Mouse (Mus musculus) adrenal gland, postnatal 4 days (tissue): ENCODE results near the gene Ptprt. TPM values are rescaled to one million over a fixed set of nuclear protein-coding genes. Genes with fewer than 3 reads are reported as not detected.

Experiments used
- DNase-seq, 2 experiments: peaks; one replicate each; pipeline ENCODE4 v3.0.0; 2021 to 2022; ENCODE audit warnings: low spot score in 2 of 2, mixed read lengths in 2 of 2
- total RNA-seq, 2 experiments: library from RNA; stranded (reverse); gene quantifications; 2 replicates each; pipeline ENCODE4 v1.2.3; 2021

The Ptprt gene
- total RNA-seq, 2 experiments from 2014 or later: 1.8 to 3.2 TPM

DNA sequence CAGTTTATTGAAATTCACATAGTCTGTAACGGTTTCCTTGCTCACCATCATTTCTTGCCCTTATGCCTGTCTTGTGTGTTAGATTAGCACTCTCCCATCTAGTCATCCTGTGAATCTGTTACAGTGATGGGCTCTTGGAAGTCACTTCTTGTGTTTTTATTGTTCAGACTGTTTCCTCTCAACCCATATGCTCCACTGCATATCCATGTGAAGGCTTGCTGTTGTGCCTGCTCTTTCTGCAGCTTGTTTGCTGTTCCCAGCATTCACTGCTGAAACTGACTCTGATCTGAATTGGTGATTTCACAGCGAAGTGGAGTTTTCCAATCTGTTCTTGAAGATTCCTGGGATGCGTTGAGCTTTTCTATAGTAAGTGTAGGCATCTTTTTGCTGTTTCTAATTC, 678.6 kb downstream of the Ptprt start:
- no peak for DNase-seq

DNA sequence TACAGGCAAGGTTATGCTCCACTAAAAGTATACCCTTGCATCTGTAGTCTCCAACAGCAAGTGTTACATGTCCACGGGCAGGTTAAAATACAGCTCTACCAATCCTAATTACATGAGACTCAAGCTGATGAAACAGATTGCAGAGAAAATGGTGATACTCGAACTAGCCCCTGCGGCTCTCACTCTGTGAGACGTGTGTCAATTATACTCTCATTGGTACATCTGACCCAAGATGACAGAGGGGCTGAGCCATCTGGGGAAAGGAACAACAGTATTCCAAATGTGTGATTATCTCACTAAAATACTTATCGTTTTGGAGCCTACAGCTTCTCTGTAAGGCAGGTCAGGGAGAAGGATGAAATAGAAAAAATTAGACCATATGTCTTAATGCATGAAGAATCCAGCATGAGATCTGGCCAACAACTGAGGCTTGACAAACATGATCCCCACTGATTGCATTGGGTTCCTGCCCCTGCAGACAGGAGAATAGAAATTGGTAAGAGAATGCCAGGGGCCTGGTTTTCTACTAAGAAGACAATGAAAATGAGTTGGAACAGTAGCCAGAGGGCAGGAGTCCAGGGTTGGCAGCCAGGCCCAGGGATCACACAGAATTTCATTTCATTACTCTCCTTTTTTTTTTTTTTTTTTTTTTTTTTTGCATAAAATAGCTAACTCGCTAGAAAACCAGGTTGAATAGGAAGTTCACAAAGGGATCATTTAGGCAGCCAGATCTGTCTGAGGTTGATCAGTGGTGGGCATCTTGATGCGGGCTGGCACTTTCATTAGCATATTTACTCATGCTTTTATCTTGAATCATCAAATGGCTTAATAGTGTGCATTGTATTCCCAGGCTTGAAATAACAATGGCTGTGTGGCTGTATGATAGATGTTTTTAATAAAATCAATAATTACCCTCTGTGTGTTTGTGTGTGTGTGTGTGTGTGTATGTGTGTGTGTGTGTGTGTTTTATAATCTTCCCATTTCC, 699.5 kb downstream of the Ptprt start:
- DNase-seq: no peak

DNA sequence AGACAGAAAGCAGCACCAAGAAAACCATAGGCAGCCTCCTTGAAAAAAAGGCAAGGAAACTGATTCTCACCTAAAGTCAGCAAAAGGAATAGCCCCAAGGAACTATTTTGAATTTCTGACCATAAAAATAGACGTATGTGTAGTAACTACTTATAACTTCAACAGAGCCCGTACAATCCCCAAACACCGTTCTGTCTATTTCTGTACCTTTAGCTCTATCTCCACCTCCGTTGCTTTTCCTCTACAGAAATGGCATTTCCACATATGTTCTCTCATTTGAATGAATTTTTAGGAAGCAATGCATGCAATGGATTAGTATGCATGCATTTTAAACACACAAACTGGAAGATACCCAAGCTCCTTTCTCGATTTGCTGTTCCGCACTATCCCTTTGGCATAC, 715.5 kb downstream of the Ptprt start:
- no peak for DNase-seq

DNA sequence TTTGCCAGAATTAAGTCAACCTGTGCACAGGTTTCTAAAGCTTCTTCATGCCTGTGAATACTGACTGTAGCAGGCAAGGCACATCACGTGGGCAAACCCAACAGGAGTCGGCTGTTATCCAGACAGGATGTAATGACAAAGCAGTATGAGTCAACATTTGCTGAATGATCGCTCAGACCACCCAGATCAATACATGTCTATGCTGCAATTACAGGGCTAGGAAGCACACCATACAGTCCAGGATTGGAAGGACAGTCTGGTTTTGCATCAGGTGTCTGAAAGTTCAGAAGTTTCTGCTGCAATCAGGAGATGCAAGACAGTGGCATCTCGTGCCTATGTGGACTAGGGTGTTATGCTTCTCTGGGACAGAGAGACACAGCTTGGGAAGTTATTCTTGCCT, 716.3 kb downstream of the Ptprt start:
- DNase-seq: no peak

DNA sequence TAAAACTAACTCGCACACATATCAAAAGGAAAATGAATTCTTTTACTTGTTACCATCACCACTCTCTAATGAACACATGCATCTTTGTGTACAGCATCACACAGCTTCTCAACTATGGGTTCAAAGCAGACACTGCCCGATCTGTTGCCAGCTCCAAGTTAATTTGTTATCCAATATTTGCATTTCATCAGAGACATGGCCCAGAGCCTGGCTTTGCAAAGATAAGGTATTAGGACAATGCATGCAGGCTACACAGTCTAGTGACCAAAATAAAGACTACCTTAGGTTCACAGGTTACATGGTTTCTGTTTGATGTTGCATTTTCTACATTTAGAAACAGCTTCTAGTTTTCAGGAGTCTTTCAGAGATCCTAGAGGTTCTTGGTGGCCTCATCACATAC, 719.0 kb downstream of the Ptprt start:
- DNase-seq: no peak

DNA sequence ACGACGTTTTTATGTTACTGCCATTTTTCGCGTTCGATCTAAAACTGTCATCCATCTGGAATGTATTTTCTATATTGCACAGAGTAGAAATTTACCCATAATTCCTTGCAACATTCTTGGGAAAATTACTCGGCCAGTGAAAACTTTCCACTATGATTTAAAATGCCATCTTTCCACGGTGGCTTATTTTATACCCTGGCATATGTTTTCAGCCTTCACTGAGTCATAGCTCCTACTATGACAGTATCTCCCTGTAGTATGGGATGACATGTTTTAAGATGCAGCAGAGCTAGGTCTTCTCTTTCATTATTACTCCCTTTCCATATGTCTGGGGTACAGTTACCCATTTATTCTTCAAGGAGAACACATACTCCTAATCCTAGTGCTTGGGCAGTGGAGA, 753.7 kb downstream of the Ptprt start:
- no peak for DNase-seq

DNA sequence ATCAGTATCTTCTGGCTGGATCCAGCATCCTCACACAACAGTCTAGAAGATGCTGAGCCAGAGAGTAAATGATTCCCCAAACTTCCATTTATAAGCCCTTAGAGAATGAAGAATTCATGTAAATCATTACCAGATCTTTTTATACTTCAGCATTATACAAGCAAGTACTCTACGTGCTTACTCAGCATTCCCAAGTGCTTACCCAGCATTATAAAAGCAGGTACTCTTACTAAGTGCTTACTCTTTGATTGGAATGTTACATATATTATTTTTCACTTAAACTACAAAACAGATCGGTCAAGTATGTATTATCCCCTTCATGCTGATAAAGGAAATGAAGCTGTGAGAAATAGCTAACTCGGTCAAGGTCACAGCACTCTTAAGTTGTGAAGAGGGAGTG, 758.8 kb downstream of the Ptprt start:
- no peak for DNase-seq

DNA sequence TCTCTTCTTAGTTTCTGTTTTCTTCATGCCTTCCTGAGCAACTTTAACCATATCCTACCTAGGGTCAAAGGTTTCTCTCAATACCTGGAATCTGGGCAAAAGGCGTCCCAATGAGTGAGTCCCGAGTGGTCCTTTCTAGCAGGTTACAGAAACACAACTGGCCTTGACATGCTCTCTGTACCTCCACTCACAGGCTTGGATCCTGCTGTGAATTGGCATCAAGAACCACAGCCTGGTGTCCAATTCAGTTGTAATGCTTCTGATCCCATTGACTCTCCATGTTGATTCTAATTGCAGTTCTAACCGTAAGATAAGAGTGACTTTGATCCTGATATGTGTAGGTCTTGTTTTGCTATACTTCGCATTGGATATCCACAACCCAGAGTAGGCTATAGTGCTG, 776.5 kb downstream of the Ptprt start:
- no peak for DNase-seq

DNA sequence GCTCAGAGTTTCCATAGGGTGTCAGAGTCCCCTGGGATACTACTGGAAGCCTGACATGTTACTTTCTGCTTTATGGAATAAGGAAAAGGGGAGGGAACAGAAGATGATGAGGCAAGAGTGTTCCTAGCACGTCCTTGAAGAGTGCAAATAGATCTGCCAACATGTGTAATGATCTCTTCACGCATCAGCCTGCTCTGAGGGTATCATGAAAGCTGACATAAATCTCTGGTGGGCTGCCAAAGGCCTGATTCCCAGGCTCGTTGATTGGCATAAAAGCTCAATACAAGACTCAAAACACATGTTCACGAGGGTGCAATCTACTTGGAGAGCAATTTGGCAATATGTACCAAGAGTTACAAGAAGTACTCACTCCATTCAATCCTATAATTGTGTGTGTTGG, 778.4 kb downstream of the Ptprt start:
- DNase-seq: no peak

DNA sequence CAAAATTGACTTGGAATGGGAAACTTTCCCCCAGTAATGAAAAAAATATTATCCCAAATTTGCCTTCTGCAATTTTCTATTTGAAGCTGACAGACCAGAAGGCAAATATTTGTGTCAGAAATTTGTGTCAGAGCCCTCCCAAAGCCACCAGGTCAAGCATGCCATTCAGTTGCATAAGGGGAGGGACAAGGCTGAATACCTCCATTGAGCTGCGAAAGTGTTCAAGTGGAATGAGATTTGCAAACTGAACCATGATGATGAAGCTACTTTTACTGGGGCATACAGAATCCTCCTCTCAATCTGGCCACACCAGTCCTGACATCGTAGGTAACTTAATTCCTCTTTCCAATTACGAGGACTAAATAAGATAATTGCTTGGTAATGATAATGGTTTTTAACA, 780.0 kb downstream of the Ptprt start:
- no peak for DNase-seq

DNA sequence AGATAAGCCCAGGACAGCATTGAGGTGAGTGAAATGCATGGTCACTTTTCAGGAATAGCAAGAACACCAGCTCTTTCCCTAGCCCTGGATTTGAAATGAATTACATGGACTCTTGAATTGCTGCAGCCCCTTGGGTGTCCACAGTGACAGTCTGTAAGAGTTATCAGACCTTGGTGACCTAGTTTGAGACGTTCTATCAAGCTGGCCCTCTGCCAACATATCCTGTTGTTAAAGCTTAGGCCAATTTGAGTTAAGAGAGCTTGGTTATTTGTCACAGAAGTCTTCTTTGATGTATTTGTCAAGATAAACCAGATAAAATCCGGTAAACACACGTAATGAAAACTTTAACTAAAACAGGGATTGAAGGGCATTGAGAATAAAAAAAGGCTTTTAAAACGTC, 795.7 kb downstream of the Ptprt start:
- DNase-seq: no peak

DNA sequence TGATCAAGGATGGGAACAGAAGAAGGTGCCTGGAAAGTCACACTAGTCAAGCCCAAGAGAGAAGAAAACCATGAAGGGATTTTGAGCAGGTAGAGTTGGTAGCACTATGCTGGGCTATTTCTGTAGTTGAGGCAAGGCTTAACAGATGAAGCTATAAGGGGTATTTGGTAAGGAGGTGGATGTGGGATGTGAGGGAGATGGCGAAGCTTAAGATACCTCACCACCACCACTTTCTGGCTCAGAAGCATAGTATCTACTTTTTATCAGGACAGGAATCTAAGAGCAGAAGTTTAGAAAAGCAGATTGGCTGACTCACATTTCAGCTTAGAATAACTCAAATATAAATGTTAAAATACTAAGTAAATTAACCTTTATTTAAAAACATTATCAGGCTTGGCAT, 802.1 kb downstream of the Ptprt start:
- no peak for DNase-seq

DNA sequence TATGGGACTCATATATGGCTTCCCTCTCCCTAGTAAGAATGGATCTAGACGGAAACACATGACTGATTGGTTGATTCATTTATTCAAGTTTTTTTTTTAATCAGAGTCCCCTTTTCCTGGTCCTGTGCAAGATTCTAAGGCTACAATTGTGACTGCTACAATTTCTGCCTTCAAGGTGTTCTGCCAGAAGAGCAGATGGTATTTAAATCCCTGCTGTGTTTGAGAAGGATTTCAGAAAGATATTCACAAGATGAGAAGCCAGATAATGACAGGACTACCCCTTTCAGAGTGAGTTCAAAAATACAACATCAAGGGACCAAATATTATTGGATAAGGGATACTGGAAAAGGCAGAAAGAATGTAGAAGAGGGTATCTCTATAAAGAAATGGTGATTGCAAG, 802.6 kb downstream of the Ptprt start:
- no peak for DNase-seq

DNA sequence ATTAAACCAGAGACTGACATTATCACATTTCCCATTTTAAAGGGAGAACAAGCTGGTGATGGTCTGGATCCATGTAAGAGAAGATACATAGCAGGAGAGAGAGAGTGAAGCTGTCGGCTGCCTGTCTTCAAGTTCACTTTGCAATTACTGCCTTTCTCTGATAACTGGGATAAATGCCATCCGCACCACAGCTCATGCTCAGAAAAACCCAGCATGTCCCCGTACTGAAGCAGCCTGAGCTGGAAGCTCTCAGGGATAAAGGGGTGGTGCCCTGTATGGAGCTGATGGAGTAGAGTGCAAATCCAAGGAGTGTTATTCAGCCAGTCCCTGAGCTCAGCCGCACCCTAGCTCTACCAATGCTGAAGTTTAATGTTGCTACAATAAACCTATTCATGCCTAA, 825.9 kb downstream of the Ptprt start:
- DNase-seq: no peak

DNA sequence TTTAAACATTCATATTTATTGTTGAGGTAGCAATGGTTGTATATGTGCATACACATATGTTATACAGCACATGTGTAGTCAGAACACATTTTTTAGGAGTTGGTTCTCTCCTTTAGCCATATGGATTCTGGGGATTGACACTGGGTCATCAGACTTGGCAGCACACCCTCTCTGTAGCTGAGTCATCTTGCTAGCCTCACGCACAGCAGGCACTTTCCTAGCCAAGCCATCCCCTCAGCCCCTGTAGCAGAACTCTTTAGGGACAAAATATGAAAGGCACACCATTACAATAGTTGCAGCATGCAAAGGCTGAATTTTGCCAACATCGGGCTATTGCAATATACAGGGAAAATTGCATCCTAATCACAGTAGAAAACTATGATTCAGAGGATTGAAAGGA, 827.1 kb downstream of the Ptprt start:
- DNase-seq: no peak

DNA sequence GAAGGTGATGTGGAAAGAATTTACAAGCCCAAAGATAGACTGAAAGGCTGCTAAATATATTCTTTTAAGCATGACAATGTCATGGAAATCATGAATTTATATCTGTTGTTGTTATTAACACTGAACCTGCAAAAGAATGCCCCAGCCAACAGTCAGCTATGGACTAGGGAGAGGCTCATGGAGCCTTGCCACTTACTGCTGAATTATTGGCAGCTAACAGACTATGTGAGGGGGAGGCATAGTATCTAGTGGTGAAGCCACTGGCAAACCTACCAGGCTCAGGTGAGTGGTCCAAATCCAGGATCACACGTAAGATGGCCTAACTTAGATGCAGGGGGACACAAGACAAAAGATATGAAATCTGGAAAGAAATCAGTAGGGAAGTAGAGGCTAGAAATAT, 847.6 kb downstream of the Ptprt start:
- DNase-seq: no peak

DNA sequence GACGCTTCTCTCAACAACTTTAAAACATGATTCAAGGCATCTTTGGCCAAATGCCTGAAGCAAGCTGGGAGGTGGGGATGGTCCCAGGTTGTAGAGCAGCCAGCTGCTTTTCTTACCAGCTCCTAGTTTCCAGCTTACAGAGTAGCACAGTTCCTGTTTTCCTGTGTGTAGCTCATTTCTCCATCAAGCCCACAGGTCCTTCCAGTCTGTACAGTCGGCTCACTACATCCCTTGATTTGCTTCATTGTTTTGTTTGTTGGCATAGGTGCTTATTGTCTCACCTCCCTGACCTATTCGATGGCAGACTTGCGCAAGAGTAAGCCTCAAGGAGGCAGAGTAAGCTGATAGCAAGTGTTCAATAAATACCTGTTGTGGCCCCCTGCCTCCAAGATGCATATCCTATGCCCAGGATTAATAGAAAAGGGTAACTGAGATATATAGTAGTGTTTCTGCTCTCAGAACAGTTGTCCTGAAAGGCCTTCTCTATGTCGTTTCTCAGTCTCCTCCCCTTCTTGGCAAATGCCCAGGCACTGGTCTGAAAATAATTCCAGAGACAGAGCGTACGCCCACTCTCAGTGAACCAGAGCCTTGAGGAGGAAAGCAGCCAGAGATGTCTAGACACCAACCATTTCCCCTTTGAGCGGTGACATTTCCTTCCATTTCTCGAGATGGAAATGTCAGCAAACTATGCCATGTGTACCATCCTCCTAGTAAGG, 852.7 kb downstream of the Ptprt start:
- DNase-seq: no peak

DNA sequence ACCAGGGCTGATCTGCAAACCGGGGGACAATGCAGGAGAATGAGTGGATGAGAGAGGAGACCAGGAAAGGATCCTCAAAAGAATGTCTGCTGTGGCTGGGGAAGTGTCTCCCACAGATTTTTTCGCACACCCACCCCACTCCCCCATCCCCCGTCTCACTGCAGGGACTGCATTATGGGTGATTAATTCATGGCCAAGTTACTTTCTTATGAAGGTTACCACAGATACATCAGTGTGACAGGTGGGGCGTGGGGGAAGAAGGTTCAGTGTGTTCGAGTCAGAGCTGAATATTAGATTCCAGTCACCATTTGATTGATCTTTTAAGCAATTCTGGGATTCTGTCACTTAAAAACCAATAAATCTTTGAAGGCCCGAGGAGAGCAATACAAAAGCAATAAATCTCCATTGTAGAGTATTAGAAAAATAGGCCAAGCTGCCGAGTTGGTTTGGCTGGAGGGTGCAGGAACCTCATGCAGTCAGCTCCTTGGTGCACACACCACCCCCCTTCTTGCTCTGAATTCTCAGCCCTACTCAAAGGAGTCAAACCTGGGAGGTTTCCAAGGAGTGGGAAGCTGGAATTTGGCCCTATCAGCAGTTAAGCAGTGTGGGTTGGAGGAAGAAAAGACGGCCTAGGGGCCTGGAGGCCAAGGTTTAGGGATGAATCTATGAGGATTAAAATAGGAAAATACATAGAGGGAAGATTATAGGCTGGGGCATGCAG, 854.5 kb downstream of the Ptprt start:
- DNase-seq: no peak

DNA sequence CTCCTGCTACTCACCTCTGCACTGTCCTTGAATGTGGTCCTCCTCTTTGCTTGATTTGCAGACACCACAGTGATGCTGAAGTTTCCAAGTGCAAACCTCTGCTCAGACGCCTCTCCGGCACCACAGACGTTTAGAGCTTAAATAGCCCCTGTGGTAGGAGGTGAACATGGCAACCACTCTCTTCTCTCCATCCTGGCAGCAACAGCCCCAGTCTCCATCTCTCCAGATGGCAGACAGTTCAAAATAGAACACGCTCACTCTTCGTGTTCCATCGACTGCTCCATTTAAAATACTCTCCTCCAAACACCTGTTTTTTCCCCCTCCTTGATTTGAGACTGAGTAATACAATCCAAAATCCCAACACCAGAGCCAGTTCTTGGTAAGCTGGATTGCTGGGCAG, 861.0 kb downstream of the Ptprt start:
- DNase-seq: no peak

DNA sequence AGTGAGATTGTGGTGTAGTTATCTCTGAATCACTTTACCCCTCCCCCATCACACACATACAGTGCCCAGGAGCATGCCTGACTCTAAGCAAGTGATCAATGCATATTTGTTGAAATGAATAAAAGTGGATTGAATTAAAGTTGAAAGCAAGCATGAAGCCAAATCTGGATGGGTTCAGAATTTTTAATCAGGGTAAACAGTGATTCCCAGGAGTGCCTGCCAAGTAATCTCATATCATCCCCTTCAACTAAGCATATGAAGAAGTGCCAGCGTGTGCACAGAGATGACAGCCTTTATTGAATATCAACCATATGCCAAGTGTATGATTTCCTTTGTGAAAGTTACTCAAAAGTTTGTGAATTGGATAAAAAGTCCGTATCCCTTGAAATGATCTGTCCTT, 893.4 kb downstream of the Ptprt start:
- DNase-seq: no peak

DNA sequence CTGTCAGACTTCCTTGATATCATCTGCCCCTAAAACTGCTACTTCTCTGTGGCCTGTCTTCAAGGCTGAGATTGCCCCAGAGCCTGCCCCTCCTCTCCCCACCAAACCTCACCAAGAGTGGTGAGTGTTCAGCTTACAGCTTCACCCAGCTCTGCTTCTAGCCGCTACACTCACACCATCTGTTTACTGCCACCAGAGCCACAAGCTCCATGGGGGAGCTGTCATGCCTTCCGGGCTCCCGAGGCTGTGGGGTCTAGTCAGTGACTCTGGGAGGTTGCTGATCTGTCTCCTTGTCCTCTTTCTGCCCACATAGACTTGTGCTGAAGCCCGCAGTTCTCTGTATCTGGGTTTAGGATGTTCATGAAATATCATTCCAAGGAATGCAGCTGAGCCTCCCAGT, 947.9 kb downstream of the Ptprt start:
- no peak for DNase-seq

DNA sequence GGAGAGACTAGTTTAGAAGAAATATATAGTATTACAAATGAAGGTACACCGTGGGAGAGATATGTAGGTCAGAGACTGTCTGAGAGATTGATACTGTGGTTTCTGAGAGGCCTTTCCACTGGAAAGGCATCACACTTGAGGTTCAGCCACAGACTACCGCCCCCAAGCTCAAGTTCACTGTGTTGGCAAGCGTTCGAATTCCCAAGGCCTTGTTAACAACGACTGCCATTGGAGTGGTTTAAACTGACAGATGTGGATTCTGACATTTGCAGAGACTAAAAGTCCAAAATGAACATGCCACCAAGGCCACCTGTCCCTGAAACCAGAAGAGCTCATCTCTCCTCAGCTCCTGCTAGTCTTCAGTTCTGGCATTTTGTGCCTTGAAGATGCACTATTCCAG, 951.6 kb downstream of the Ptprt start:
- DNase-seq: no peak
